Mouse (Mus musculus) adrenal gland, postnatal 25 days (tissue): ENCODE measurements around the gene Slc16a6. TPM values are rescaled to one million over a fixed set of nuclear protein-coding genes. Genes with fewer than 3 reads are reported as not detected.
"Not testable (repeated sequence)": the region's sequence is repeated elsewhere in the genome, so short reads cannot be mapped to it uniquely, and the experiment has no call there.

Experiments used
- DNase-seq: peaks from one replicate; pipeline ENCODE4 v3.0.0; 2021; ENCODE audit warnings: mixed read lengths
- long read RNA-seq: library from polyadenylated mRNA; stranded (forward); transcript quantifications from one replicate; pipeline ENCODE4 v2.0.0, GENCODE M21; 2021
- total RNA-seq: library from RNA; stranded (reverse); gene quantifications from 2 replicates; pipeline ENCODE4 v1.2.3, GENCODE M21; 2021

The Slc16a6 gene
- total RNA-seq = 0.46 and 0.67 TPM in 2 replicates
- long read RNA-seq, partial matches to known transcripts = 1 of 6 reads
- long read RNA-seq, other reads (novel, unspliced or antisense) = 2 of 6 reads

GRCm38 (mm10) chr11:109473171-109474085, at the start of gene Slc16a6, which contains the start of gene Arsg:
Slc16a6 (minus strand) TSS chr11:109473598.
Arsg (plus strand) TSS chr11:109473374.
- DNase-seq = peak; percentile 79

- no peak for DNase-seq
Measured at GRCm38 (mm10) chr11:109520958-109521357, 47.6 kb upstream of the Slc16a6 start.

GRCm38 (mm10) chr11:109517816-109518215, 44.4 kb upstream of the Slc16a6 start:
- no peak for DNase-seq

GRCm38 (mm10) chr11:109517330-109517729, 43.9 kb upstream of the Slc16a6 start:
- DNase-seq = no peak

- DNase-seq = no peak
Measured at GRCm38 (mm10) chr11:109514064-109514612, 40.7 kb upstream of the Slc16a6 start.

GRCm38 (mm10) chr11:109512995-109513675, 39.7 kb upstream of the Slc16a6 start:
- DNase-seq = no peak

GRCm38 (mm10) chr11:109507068-109507467, 33.7 kb upstream of the Slc16a6 start:
- no peak for DNase-seq

GRCm38 (mm10) chr11:109505823-109506222, 32.4 kb upstream of the Slc16a6 start:
- DNase-seq = no peak

- DNase-seq = peak; percentile 69
Measured at GRCm38 (mm10) chr11:109504977-109505376, 31.6 kb upstream of the Slc16a6 start.

- peak; percentile 25 for DNase-seq
Measured at GRCm38 (mm10) chr11:109500206-109500605, 26.8 kb upstream of the Slc16a6 start.

- DNase-seq = no peak
Measured at GRCm38 (mm10) chr11:109497990-109498389, 24.6 kb upstream of the Slc16a6 start.

GRCm38 (mm10) chr11:109496996-109497714, 23.8 kb upstream of the Slc16a6 start:
- DNase-seq = no peak

GRCm38 (mm10) chr11:109496475-109496993, 23.1 kb upstream of the Slc16a6 start:
- no peak for DNase-seq

- no peak for DNase-seq
Measured at GRCm38 (mm10) chr11:109495771-109496474, 22.5 kb upstream of the Slc16a6 start.

GRCm38 (mm10) chr11:109494890-109495770, 21.7 kb upstream of the Slc16a6 start:
- DNase-seq = no peak

- not testable (repeated sequence) for DNase-seq
Measured at GRCm38 (mm10) chr11:109492847-109493464, 19.6 kb upstream of the Slc16a6 start.

GRCm38 (mm10) chr11:109491844-109492243, 18.4 kb upstream of the Slc16a6 start:
- no peak for DNase-seq

GRCm38 (mm10) chr11:109489763-109490162, 16.4 kb upstream of the Slc16a6 start:
- DNase-seq = no peak

GRCm38 (mm10) chr11:109487991-109488684, 14.7 kb upstream of the Slc16a6 start:
- DNase-seq = no peak
